Mouse (Mus musculus) brain, adult 10 weeks (tissue): ENCODE data around the gene Cpt2. TPM values are rescaled to one million over a fixed set of nuclear protein-coding genes. Genes with fewer than 3 reads are reported as not detected.

Experiments
- polyA plus RNA-seq: library from polyadenylated mRNA; stranded (reverse); fragments of 350-450 nt; fragmentation: Illumina TruSeq; extraction: RNeasy Lipid Tissue Mini Kit (QIAGEN cat#74804); gene quantifications from one replicate; pipeline ENCODE4 v1.2.3, GENCODE M21; 2015; ENCODE audit warnings: low read depth, low replicate concordance

Cpt2 gene
- 7.5 TPM for polyA plus RNA-seq

GRCm38 (mm10) chr4:107923145-107923802 lies at the start of gene Cpt2:
Gene Cpt2, minus strand, starts transcription at chr4:107923610.

GRCm38 (mm10) chr4:107967966-107968682 lies 44.7 kb upstream of the Cpt2 start, which contains the start of gene Slc1a7:
Gene Slc1a7, plus strand, starts transcription at chr4:107968332.

GRCm38 (mm10) chr4:107889731-107890432 lies 33.5 kb downstream of the Cpt2 start, which contains the start of gene 0610037L13Rik:
Gene 0610037L13Rik, plus strand, starts transcription at chr4:107889813.

GRCm38 (mm10) chr4:107879254-107880050 lies 44.0 kb downstream of the Cpt2 start, which contains the start of gene Magoh:
Gene Magoh, plus strand, starts transcription at chr4:107879755.

Other genes starting within 250 kb of the Cpt2 start
- gene Dmrtb1, start 239.4 kb downstream of the Cpt2 start, polyA plus RNA-seq: 1.3 TPM
- gene Lrp8, start 121.3 kb downstream of the Cpt2 start, polyA plus RNA-seq: 34.6 TPM
- gene Magoh, start 43.9 kb downstream of the Cpt2 start, polyA plus RNA-seq: 81.9 TPM
- gene 0610037L13Rik, start 33.8 kb downstream of the Cpt2 start, polyA plus RNA-seq: 89.4 TPM
- not detected for gene Slc1a7, start 44.7 kb upstream of the Cpt2 start, polyA plus RNA-seq
- 3.0 TPM for gene Podn, start 172.8 kb upstream of the Cpt2 start, polyA plus RNA-seq
- gene Scp2, start 221.4 kb upstream of the Cpt2 start, polyA plus RNA-seq: 244 TPM
- 28.3 TPM for gene Echdc2, start 241.8 kb upstream of the Cpt2 start, polyA plus RNA-seq